Mouse (Mus musculus) cerebellum, adult 2 months (tissue): ENCODE data around the gene Mxra7.

Experiments
- CTCF ChIP-seq: fragments of 200-500 bp; IDR thresholded peaks from 2 replicates; pipeline ENCODE4 v1.5.1; 2011; ENCODE audit warnings: low read depth, mild to moderate bottlenecking, control low read depth, low read length, moderate library complexity, borderline replicate concordance; ENCODE audit not compliant: insufficient read depth
- POLR2A ChIP-seq: fragments of 200-500 bp; IDR thresholded peaks from 2 replicates; pipeline ENCODE4 v1.6.1; 2011; ENCODE audit warnings: low read length, control low read depth, borderline replicate concordance; ENCODE audit not compliant: insufficient read depth

- TF ChIP-seq CTCF (no peak), POLR2A (no peak)
Measured at GRCm38 (mm10) chr11:116839601-116840000, 11.8 kb upstream of the Mxra7 start.
